Mouse (Mus musculus): ENCODE data around the gene Ovol2. TPM values are rescaled to one million over a fixed set of nuclear protein-coding genes. Genes with fewer than 3 reads are reported as not detected.
A peak's percentile ranks its signal among the peaks of the same experiment; 100 is the strongest.

Ovol2 gene
- polyA plus RNA-seq, 1 experiment from 2014 or later: not detected

DNA sequence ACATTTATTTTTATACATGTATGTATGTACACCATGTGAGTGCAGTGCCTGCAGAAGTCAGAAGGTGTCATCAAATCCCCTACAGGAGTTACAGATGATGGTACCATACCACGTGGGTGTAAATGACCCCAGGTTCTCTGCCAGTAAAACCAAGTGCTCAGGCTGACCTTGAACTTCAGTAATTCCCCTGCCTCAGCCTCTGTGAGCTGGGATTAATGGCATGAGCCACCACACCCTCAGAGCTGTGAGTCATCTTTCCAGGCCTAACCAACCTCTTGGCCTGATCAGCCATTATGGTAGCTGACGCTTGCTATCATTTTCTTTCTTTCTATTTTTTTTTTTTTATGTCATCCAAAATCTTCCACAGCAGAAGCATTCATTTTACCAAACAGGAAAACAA lies 20.6 kb downstream of the Ovol2 start:
- WGBS (ENCODE audit: insufficient replicate concordance): 65% methylated on average over 2 of the region's 2 CpGs

DNA sequence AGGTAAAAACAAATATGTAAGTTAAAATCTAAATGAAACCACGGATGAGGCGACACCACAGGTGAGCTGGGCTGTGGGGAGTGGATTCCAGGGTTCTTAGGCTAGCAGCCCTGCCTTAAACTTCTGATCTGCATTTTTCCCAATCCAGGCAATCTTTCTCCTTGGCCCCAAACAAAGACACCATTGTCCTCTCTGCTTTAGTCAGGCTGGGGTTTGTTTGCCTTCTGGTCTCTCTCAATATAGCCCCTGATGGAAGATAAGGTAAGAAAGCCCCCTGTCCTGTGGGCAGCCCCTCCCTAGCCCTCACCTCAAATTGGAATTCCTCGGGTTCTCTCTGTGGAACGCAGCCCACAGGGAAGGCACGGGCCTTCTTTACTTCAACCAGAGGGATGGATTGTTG lies 21.7 kb downstream of the Ovol2 start:
- H3K9ac ChIP-seq: no peak overlapping the region
- H3K27ac ChIP-seq (replicated peaks): no peak overlapping the region
- 42% methylated on average over 5 of the region's 5 CpGs for WGBS (ENCODE audit: insufficient replicate concordance)
- H3K27me3 ChIP-seq: no peaks in the 10 kb centered on the region
- no peaks in the 10 kb centered on the region for H3K9me3 ChIP-seq (replicated peaks)
- no peak for ATAC-seq (ENCODE audit: insufficient read depth)
- no peaks in the 10 kb centered on the region for H3K36me3 ChIP-seq (replicated peaks)
- no peak overlapping the region for H3K4me2 ChIP-seq
- no peak overlapping the region for H3K4me3 ChIP-seq (replicated peaks)
- peaks cover 3% of the 10 kb centered on the region; the same call in 1 of the 2 replicates for H3K4me1 ChIP-seq (replicated peaks)

More for the DNA sequence above, 20.6 kb downstream of the Ovol2 start:
- H3K27ac ChIP-seq (replicated peaks): no peak overlapping the region
- H3K4me1 ChIP-seq (replicated peaks): peaks cover 3% of the 10 kb centered on the region; the same call in 1 of the 2 replicates
- H3K36me3 ChIP-seq (replicated peaks): no peaks in the 10 kb centered on the region
- ATAC-seq (ENCODE audit: insufficient read depth): no peak
- no peaks in the 10 kb centered on the region for H3K27me3 ChIP-seq
- no peak overlapping the region for H3K4me3 ChIP-seq (replicated peaks)
- no peak overlapping the region for H3K4me2 ChIP-seq
- H3K9me3 ChIP-seq (replicated peaks): no peaks in the 10 kb centered on the region
- no peak overlapping the region for H3K9ac ChIP-seq

GRCm38 (mm10) chr2:144308561-144308960 lies 23.4 kb downstream of the Ovol2 start:
- Histone ChIP-seq H3K4me1 (replicated peaks) (peaks cover 3% of the 10 kb centered on the region; the same call in 1 of the 2 replicates), H3K9me3 (replicated peaks) (no peaks in the 10 kb centered on the region), H3K4me2 (peak overlapping the region; percentile 30), H3K4me3 (replicated peaks) (no peak overlapping the region), H3K27me3 (no peaks in the 10 kb centered on the region), H3K9ac (no peak overlapping the region), H3K36me3 (replicated peaks) (no peaks in the 10 kb centered on the region), H3K27ac (replicated peaks) (no peak overlapping the region)
- 44% methylated on average over 8 of the region's 8 CpGs for WGBS (ENCODE audit: insufficient replicate concordance)
- peak; percentile 31; the same call in 1 of the 2 replicates for ATAC-seq (ENCODE audit: insufficient read depth)

- Histone ChIP-seq H3K4me1 (replicated peaks) (0 out of 2 replicates have a peak, but pooled peaks cover 3% of the 10 kb centered on the region), H3K27ac (replicated peaks) (no peak overlapping the region), H3K4me2 (no peak overlapping the region), H3K36me3 (replicated peaks) (no peaks in the 10 kb centered on the region), H3K4me3 (replicated peaks) (no peak overlapping the region), H3K9ac (no peak overlapping the region), H3K27me3 (no peaks in the 10 kb centered on the region), H3K9me3 (replicated peaks) (no peaks in the 10 kb centered on the region)
- ATAC-seq (ENCODE audit: insufficient read depth): no peak
- 66% methylated on average over 18 of the region's 18 CpGs for WGBS (ENCODE audit: insufficient replicate concordance)
These were observed 26.1 kb downstream of the Ovol2 start for GRCm38 (mm10) chr2:144305721-144306294.

- H3K4me1 ChIP-seq (replicated peaks): 0 out of 2 replicates have a peak, but pooled peaks cover 5% of the 10 kb centered on the region
- no peaks in the 10 kb centered on the region for H3K9me3 ChIP-seq (replicated peaks)
- H3K4me3 ChIP-seq (replicated peaks): no peak overlapping the region
- WGBS (ENCODE audit: insufficient replicate concordance): 85% methylated on average over 11 of the region's 11 CpGs
- no peak overlapping the region for H3K4me2 ChIP-seq
- H3K27me3 ChIP-seq: no peaks in the 10 kb centered on the region
- no peaks in the 10 kb centered on the region for H3K36me3 ChIP-seq (replicated peaks)
- H3K9ac ChIP-seq: no peak overlapping the region
- no peak for ATAC-seq (ENCODE audit: insufficient read depth)
- H3K27ac ChIP-seq (replicated peaks): no peak overlapping the region
These were observed 30.8 kb downstream of the Ovol2 start for GRCm38 (mm10) chr2:144301101-144301500.

DNA sequence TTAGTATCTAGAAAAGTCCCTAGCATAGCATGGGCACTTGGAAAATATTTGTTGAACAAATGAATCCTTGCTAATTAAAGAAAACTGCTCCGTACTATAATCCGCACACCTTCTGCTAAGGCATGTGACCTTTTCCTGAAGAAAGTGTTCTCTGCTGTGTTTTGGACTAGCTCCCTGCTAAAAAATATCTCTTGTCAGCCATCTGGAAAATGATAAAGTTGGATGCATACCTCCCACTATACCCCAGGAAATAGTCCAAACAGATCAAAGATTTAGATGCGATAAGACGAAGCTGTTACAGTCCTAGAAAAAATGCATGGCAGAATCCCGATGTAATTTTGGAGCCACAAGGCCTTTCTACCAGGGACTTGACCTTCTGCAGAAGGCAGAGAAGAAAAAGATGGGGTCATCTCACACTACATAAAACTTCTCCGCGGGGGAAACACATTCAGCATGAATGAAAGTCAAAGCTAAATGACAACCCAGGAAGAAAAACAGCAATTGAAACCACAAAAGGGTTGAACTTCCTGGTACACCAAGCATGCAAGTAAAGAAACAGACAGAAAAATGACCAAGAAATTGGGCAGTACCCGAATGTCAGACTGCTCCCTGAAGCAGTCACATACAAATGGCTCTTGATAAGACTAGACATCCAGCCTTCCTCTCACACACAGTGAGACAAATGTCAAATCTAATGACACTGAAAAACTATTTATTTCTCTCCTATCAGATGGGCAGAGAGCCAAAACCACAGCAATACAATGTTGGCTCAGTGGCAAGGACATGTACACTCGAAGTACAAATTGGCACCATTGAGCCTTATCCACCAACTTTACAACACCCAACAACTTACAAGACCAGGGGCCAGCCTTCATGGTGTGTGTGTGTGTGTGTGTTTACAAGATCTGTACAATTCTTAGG lies 31.9 kb downstream of the Ovol2 start:
- no peaks in the 10 kb centered on the region for H3K27me3 ChIP-seq
- H3K4me1 ChIP-seq (replicated peaks): 0 out of 2 replicates have a peak, but pooled peaks cover 7% of the 10 kb centered on the region
- WGBS (ENCODE audit: insufficient replicate concordance): 37% methylated on average over 9 of the region's 9 CpGs
- H3K9me3 ChIP-seq (replicated peaks): no peaks in the 10 kb centered on the region
- H3K9ac ChIP-seq: no peak overlapping the region
- no peak overlapping the region for H3K4me2 ChIP-seq
- H3K27ac ChIP-seq (replicated peaks): no peak overlapping the region
- no peak overlapping the region for H3K4me3 ChIP-seq (replicated peaks)
- ATAC-seq (ENCODE audit: insufficient read depth): no peak
- H3K36me3 ChIP-seq (replicated peaks): no peaks in the 10 kb centered on the region

DNA sequence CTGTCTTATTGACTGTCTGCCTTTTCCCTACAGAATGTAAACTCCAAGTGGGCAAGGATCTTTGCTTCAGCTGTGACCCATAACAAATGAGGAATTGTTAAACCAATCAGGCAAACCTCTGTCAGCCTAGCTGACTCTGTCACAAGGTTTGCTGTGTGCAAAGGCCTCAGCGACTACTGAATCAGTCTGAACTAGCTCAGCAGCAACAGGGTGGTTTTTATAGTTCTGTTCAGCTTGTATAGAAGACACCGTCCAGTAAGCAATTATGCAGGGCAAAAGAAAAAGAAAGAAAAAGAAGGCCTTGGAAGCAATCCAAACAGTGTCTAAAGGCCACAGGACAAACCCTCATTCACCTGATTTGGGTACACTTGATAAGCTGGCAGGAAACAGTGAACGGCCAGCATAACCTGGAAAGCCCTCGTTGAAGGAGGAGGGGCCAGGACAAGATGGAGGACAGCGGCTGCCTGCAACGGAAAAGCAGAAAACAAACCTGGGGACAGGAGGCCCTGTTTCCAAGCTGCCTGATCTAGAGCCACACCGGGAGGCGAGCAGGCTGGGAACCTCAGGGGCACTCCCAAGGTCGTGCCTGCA lies 36.7 kb downstream of the Ovol2 start:
- WGBS (ENCODE audit: insufficient replicate concordance): 34% methylated on average over 9 of the region's 9 CpGs
- Histone ChIP-seq H3K4me3 (replicated peaks) (no peak overlapping the region), H3K4me2 (no peak overlapping the region), H3K27me3 (no peaks in the 10 kb centered on the region), H3K4me1 (replicated peaks) (0 out of 2 replicates have a peak, but pooled peaks cover 7% of the 10 kb centered on the region), H3K36me3 (replicated peaks) (no peaks in the 10 kb centered on the region), H3K9me3 (replicated peaks) (no peaks in the 10 kb centered on the region), H3K27ac (replicated peaks) (no peak overlapping the region), H3K9ac (no peak overlapping the region)
- ATAC-seq (ENCODE audit: insufficient read depth): no peak

DNA sequence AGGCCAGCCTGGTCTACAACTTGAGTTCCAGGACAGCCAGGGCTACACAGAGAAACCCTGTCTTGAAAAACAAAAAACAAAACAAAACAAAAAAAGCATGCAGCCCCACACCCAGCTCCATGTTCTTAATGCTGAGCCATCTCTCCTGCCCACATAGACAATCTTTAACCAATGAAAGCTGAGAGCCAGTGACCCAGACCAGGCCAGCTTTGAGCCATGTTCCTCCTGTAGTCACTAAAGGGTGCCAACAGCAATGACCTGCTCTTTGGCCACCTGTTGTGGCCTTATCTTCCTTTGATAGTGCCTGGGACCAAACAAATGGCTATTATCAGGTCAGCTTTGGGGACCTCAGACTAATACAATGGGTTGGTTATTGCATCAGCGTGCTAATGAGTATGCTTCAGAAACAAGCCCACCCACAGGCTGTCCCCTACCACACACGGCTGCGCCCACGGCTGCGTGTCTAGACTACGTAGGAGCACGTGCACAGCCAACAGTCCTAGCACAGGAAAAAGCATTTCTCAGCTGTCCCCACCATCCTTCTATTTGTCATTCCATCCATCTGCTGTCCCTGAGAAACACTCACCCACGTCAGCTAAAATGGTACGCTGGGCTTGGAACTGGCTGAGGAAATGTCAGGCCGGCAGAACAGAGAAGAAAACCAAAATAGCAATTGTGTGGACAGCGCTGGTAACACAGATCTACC lies 40.2 kb downstream of the Ovol2 start:
- no peak overlapping the region for H3K27ac ChIP-seq (replicated peaks)
- H3K4me2 ChIP-seq: no peak overlapping the region
- 73% methylated on average over 11 of the region's 11 CpGs for WGBS (ENCODE audit: insufficient replicate concordance)
- H3K9me3 ChIP-seq (replicated peaks): no peaks in the 10 kb centered on the region
- ATAC-seq (ENCODE audit: insufficient read depth): no peak
- H3K36me3 ChIP-seq (replicated peaks): no peaks in the 10 kb centered on the region
- no peak overlapping the region for H3K4me3 ChIP-seq (replicated peaks)
- 0 out of 2 replicates have a peak, but pooled peaks cover 3% of the 10 kb centered on the region for H3K4me1 ChIP-seq (replicated peaks)
- H3K9ac ChIP-seq: no peak overlapping the region
- no peaks in the 10 kb centered on the region for H3K27me3 ChIP-seq

GRCm38 (mm10) chr2:144290321-144290720 lies 41.6 kb downstream of the Ovol2 start:
- 64% methylated on average over 7 of the region's 7 CpGs for WGBS (ENCODE audit: insufficient replicate concordance)

GRCm38 (mm10) chr2:144281417-144281816 lies 50.5 kb downstream of the Ovol2 start:
- no peak overlapping the region for H3K9ac ChIP-seq
- no peak overlapping the region for H3K4me3 ChIP-seq (replicated peaks)
- H3K9me3 ChIP-seq (replicated peaks): no peaks in the 10 kb centered on the region
- 63% methylated on average over 3 of the region's 3 CpGs for WGBS (ENCODE audit: insufficient replicate concordance)
- H3K4me1 ChIP-seq (replicated peaks): peaks cover 5% of the 10 kb centered on the region; the same call in 1 of the 2 replicates
- peaks cover 33% of the 10 kb centered on the region for H3K36me3 ChIP-seq (replicated peaks)
- H3K27me3 ChIP-seq: no peaks in the 10 kb centered on the region
- no peak overlapping the region for H3K27ac ChIP-seq (replicated peaks)
- ATAC-seq (ENCODE audit: insufficient read depth): no peak
- no peak overlapping the region for H3K4me2 ChIP-seq

More at GRCm38 (mm10) chr2:144290321-144290720, 41.6 kb downstream of the Ovol2 start:
- Histone ChIP-seq H3K27ac (replicated peaks) (no peak overlapping the region), H3K9me3 (replicated peaks) (no peaks in the 10 kb centered on the region), H3K4me1 (replicated peaks) (0 out of 2 replicates have a peak, but pooled peaks cover under 1% of the 10 kb centered on the region), H3K9ac (no peak overlapping the region), H3K36me3 (replicated peaks) (no peaks in the 10 kb centered on the region), H3K4me3 (replicated peaks) (no peak overlapping the region), H3K27me3 (no peaks in the 10 kb centered on the region), H3K4me2 (no peak overlapping the region)
- no peak for ATAC-seq (ENCODE audit: insufficient read depth)

All from liver, embryonic 15.5 days (tissue).